Mouse (Mus musculus): ENCODE data around the gene Eme1. TPM values are rescaled to one million over a fixed set of nuclear protein-coding genes. Genes with fewer than 3 reads are reported as not detected.
A peak's percentile ranks its signal among the peaks of the same experiment; 100 is the strongest.

Eme1 gene
- total RNA-seq, 2 experiments from 2014 or later: 0.13 to 0.17 TPM

DNA sequence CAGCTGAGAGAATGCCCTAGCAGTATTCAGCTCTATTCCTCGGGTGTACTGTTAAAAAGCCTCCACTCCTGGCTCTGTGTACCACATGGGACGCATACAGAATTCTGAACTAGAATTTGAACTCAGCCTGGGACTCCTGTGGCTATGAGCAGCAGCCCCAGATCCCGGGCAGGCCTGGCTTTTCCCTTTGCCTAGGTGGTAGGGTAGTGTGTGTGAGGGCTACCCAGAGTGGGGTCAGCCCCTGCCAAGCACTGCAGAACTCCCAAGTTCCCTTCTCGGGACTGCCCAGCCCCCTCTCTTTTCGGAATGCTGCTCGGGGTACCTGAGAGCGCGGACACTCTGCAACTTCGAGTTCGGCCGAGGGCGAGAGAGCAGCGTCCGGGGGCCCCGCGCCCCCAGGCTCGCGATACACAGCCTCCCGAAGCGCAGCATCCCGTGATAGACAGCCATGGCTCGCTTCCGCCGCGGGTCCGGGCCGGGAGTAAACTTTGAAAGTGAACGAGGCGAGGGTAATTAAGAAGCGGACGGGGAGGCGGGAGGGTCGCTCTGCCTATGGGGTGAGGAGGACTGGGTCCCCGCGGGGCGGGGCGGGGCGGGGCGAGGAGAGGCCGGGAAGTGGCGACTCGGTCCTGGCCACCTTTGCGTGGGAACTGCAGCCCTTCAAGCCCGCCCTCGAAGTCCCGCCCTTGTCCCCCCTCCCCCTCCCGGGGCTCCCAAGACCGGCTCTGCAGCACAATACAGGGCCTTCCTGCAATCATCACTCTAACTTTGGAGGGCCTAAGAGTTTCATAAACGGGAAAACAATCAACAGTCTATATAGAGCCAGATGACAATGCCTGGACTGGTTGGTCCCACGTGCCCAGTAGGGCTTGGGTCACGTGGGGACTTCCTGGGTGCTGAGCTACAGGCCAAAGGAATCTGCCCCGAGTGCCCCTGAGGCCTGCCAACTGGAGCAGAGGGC lies 52.2 kb downstream of the Eme1 start, which contains the start of gene Acsf2:
Gene Acsf2, minus strand, starts transcription at position 551 of the 961 bp plus-strand sequence.
- intact Hi-C loops (cut with DNase I): no loop called here
- DNase-seq (ENCODE audit: low spot score): peak; percentile 82

DNA sequence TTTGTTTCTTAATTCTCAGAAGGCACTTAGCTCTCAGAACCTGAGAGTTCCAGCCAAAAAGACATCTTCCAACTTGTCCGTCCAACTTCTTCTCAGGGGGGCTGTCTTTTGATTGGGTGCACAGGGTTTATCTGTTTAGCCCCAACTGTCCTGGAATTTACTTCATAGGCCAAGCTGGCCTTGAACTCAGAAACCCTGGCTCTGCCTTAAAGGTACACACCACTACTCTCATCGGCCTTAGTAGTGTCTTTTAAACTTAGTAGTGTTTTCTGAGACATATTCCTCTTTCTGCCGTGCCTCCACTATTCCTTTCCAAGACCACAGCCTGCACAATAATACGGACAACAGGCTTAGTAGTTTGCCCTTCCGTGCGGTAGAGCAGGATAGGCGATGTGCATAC lies 53.3 kb downstream of the Eme1 start:
- intact Hi-C loops (cut with DNase I): no loop called here
- DNase-seq (ENCODE audit: low spot score): no peak

DNA sequence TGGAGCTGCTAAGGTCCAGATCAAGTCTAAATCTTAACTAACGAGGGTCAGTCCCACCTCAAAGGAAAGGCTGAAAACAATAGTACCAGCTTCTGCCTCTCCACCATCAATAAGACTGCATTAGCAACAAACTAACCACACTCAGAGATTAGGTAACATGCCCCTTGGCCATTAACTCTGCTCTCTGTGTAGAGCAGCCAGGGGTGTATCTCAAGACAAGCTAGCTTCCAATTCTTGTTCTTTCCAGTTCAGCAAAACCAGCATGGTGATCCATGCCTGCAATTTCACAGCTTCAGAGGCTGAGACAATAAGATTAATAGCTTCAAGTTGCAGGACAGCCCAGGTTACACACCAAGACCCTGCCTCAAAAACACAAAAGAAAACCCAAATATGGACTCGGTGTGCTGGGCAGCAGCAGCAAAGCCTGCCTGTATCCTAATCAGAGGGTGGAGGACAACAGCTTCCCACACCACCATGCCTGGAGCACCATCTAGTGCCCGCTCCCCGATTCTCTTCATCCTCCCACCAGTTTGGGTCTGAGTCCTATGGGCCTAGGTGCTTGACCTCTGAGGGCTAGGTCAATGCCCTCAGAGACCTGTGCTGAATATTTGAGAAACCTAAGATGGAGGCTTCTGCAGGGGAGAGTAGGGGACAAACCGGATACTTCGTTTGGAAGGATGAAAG lies 55.2 kb downstream of the Eme1 start:
- intact Hi-C loops (cut with DNase I): no loop called here

DNA sequence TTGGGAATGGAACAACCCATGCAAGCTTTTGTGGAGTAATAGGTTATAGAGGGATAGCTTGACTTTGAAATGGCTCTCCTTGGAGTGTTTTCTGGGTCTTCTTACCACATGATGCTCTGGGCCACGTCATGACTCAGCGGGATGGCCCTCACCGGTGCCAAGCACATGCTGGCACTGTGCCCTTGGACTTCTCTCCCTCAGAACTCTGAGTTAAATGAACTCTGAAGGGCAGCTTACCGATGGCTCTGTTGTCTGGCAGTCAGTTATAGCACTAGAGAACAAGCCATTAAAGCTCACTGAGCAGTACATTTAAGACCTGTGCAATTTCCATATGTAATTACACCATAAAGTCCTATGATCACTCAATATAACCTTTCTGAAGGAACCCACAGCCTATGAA lies 56.4 kb downstream of the Eme1 start:
- DNase-seq (ENCODE audit: low spot score): no peak
- intact Hi-C loops (cut with DNase I): no loop called here

More for the DNA sequence above, 55.2 kb downstream of the Eme1 start:
- no peak for DNase-seq (ENCODE audit: low spot score)

DNA sequence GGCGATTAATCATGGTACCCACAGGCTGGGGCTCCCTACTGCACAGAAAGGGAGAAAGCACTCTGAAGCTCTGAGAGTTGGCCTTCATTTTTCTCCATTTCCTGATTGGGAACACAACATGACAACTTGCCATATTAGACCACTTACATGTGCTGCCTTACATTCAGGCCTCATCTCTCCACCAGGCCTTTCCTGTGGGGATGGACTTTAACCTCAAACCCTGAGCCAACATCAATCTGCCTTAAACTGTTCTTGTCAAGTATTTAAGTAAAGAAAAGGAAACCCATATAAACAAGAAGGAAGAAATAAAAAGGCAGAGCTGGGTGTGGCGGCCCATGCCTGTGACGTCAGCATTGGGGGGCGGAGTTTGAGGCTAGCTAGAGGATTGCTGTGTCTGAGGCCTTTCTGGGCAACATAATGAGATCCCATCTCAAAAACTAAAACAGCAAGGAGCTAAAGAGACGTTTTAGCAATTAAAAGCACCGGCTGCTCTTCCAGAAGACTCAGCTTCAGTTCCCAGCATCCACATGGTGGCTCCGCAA lies 57.4 kb downstream of the Eme1 start:
- intact Hi-C loops (cut with DNase I): no loop called here
- no peak for DNase-seq (ENCODE audit: low spot score)

Other genes with a start within 250 kb of the Eme1 start
- gene Cacna1g, start 179.8 kb downstream of the Eme1 start, total RNA-seq (2021): 10 to 100 TPM; 15.4 to 21.5 TPM
- gene Spata20, start 167.8 kb downstream of the Eme1 start, total RNA-seq (2021): under 1 TPM; 0.34 to 0.42 TPM
- gene Epn3, start 154.0 kb downstream of the Eme1 start, total RNA-seq (2021): 10 to 100 TPM; 26.7 to 29.7 TPM
- gene Mycbpap, start 132.2 kb downstream of the Eme1 start, total RNA-seq (2021): 1 to 10 TPM in 1 of 2 experiments, under 1 TPM in 1; 0.68 to 1.1 TPM
- 10 to 100 TPM; 11.3 to 11.5 TPM for gene Rsad1, start 104.7 kb downstream of the Eme1 start, total RNA-seq (2021)
- 1 to 10 TPM; 1.5 TPM for gene Chad, start 88.9 kb downstream of the Eme1 start, total RNA-seq (2021)
- 10 to 100 TPM; 16.2 to 18.3 TPM for gene Acsf2, start 52.1 kb downstream of the Eme1 start, total RNA-seq (2021)
- 10 to 100 TPM; 32.1 to 33.4 TPM for gene Lrrc59, start 24.2 kb downstream of the Eme1 start, total RNA-seq (2021)
- gene Mrpl27, start 197 bp downstream of the Eme1 start, total RNA-seq (2021): 10 to 100 TPM; 61.7 to 63.8 TPM
- 1 to 10 TPM; 9.6 to 9.7 TPM for gene Xylt2, start 23.6 kb upstream of the Eme1 start, total RNA-seq (2021)
- not detected for gene Gm11541, start 50.5 kb upstream of the Eme1 start, total RNA-seq (2021)
- under 1 TPM; 0.59 to 0.86 TPM for gene Cdc34b, start 87.8 kb upstream of the Eme1 start, total RNA-seq (2021)
- gene Tmem92, start 128.7 kb upstream of the Eme1 start, total RNA-seq (2021): not detected